In the genomic region with DNA sequence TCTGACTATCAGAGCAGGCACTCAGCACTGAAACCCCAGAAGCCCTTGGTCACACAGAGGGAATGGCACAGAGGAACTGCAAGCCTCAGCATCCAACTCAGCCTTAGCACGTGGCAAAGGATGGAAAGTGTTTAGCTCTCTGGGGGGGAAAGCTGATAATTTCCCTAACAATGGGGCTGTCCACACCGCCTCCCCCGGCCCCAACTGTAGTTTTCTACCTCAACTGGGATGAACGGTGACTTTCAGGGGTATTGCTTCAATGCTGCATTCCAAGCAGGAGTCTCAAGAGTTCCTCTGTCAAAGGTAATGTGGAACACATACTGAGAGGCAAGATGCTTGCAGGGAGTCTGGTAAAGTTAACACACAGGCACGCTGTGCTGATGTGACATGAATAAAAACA, we compare ENCODE assay signal across 15 mouse cellular contexts. TPM values are rescaled to one million over a fixed set of nuclear protein-coding genes. Genes with fewer than 3 reads are reported as not detected.
DNase-seq lines count a peak whose midpoint lies in the region.
"Had no signal": no experiment of that assay in that cellular context is flagged by ENCODE, and none has a peak within 500 bp of the region (broad histone marks: within the 10 kb centered on the region; RNA-seq: fewer than 3 reads in every experiment).

No protein-coding gene starts in this region.

- peak; percentile 75 for DNase-seq in heart, adult 11 months
- DNase-seq in heart, postnatal 14 days, result no peak
- peak; percentile 71 for DNase-seq in R1 (ENCODE audit: low read depth, low spot score)
- DNase-seq in lung, adult 18-20 months, result no peak
- DNase-seq in left cerebral cortex, postnatal 25 days (ENCODE audit: low spot score in 2 of 2), result no peak
- DNase-seq: adrenal gland, adult 8-10 months; adrenal gland, postnatal 14 days; adrenal gland, postnatal 36 days; B cell, adult 2 months; cerebellum, adult 11-12 months; cerebellum, adult 2 months; cerebellum, adult 9-10 months; cerebellum, postnatal 10 days; cerebellum, postnatal 25 days; forebrain, postnatal 0 days had no signal

- intact Hi-C loops in heart, postnatal 14 days (cut with DNase I), result no loop called here
- intact Hi-C loops in left cerebral cortex, postnatal 25 days (cut with DNase I), result no loop called here

RNA-seq across cellular contexts. Expression of a gene that starts 8.0 kb away (rescaled TPM):
- 1 to 10 TPM; 5.6 to 7.0 TPM for total RNA-seq in heart, postnatal 14 days (2021)
- 10 to 100 TPM; 15.5 to 16.1 TPM for total RNA-seq in left cerebral cortex, postnatal 25 days (2021)

RNA-seq across cellular contexts. Expression of a gene that starts 37.5 kb away (rescaled TPM):
- total RNA-seq in heart, postnatal 14 days (2021), result 1 to 10 TPM; 6.2 to 9.0 TPM
- total RNA-seq in left cerebral cortex, postnatal 25 days (2021), result 10 to 100 TPM; 24.4 to 25.9 TPM

Comparison
In these comparisons a context has a peak if more than half of its experiments do, and no peak if none do; other contexts are left out.
1. DNase-seq: peak in heart, adult 11 months (single experiment) and R1 (single experiment); none in heart, postnatal 14 days (0 of 2), lung, adult 18-20 months (0 of 2) and left cerebral cortex, postnatal 25 days (0 of 2).